Mouse (Mus musculus) liver, embryonic 15.5 days (tissue): Measurements from ENCODE around the gene Ldlrad3. TPM values are rescaled to one million over a fixed set of nuclear protein-coding genes. Genes with fewer than 3 reads are reported as not detected.

Experiments
- ATAC-seq: fragments of 200-750 bp; cut with Nextera tagmentation; 2 replicates; pipeline ENCODE4 v1.8.0; 2017; ENCODE audit warnings: moderate number of reproducible peaks, mild to moderate bottlenecking, moderate library complexity; ENCODE audit not compliant: insufficient read depth
- H3K27ac ChIP-seq: fragments of 300-500 bp; sonication (generic); replicated peaks from 2 replicates; pipeline ENCODE4 v1.5.1; 2015; ENCODE audit warnings: mild to moderate bottlenecking, inconsistent platforms
- H3K27me3 ChIP-seq: fragments of 300-500 bp; sonication (generic); 2 replicates; pipeline ENCODE4 v1.6.1; 2015; ENCODE audit warnings: mild to moderate bottlenecking, inconsistent platforms
- H3K36me3 ChIP-seq: fragments of 300-500 bp; sonication (generic); replicated peaks from 2 replicates; pipeline ENCODE4 v1.6.1; 2015; ENCODE audit warnings: moderate library complexity, mild to moderate bottlenecking, inconsistent platforms
- H3K4me1 ChIP-seq: fragments of 300-500 bp; sonication (generic); replicated peaks from 2 replicates; pipeline ENCODE4 v1.6.1; 2015; ENCODE audit warnings: inconsistent platforms
- H3K4me2 ChIP-seq: fragments of 300-500 bp; sonication (generic); 2 replicates; pipeline ENCODE4 v1.6.1; 2015; ENCODE audit warnings: moderate library complexity, mild to moderate bottlenecking, inconsistent platforms
- H3K4me3 ChIP-seq: fragments of 300-500 bp; sonication (generic); replicated peaks from 2 replicates; pipeline ENCODE4 v1.5.1; 2015; ENCODE audit warnings: mild to moderate bottlenecking, inconsistent platforms
- H3K9ac ChIP-seq: fragments of 300-500 bp; sonication (generic); 2 replicates; pipeline ENCODE4 v1.6.1; 2015; ENCODE audit warnings: moderate library complexity, mild to moderate bottlenecking, inconsistent platforms
- H3K9me3 ChIP-seq: fragments of 300-500 bp; sonication (generic); replicated peaks from 2 replicates; pipeline ENCODE4 v1.6.1; 2016; ENCODE audit warnings: inconsistent platforms
- WGBS: fragments of 180-500 bp; shearing (Covaris S2); methylation state at CpG from one replicate; pipeline ENCODE4 v1.1.7; 2015; ENCODE audit warnings: mixed read lengths; ENCODE audit not compliant: insufficient replicate concordance; 5-methylcytosine and 5-hydroxymethylcytosine counted together
- polyA plus RNA-seq: library from polyadenylated mRNA; unstranded; fragments of >200 nt; fragmentation: Nextera tagmentation; extraction: Ambion mirVana; gene quantifications from 2 replicates; pipeline ENCODE4 v1.2.1, GENCODE M21; 2015

Ldlrad3 gene
- polyA plus RNA-seq, 1 experiment from 2014 or later = 4.8 TPM

GRCm38 (mm10) chr2:102011311-102011975, 174.7 kb downstream of the Ldlrad3 start:
- Histone ChIP-seq H3K4me2 (no peak overlapping the region), H3K4me3 (no peak overlapping the region), H3K4me1 (peaks cover 3% of the 10 kb centered on the region; the same call in 1 of the 2 replicates), H3K9me3 (no peaks in the 10 kb centered on the region), H3K9ac (no peak overlapping the region), H3K36me3 (no peaks in the 10 kb centered on the region), H3K27ac (0 out of 2 replicates have a peak overlapping the region, but pooled peaks have one; percentile 9), H3K27me3 (no peaks in the 10 kb centered on the region)
- ATAC-seq = peak; percentile 59; the same call in 1 of the 2 replicates
- WGBS = 43% methylated on average over 6 of the region's 6 CpGs

GRCm38 (mm10) chr2:102009766-102010265, 176.4 kb downstream of the Ldlrad3 start:
- peaks cover 3% of the 10 kb centered on the region; the same call in 1 of the 2 replicates for H3K4me1 ChIP-seq
- H3K4me2 ChIP-seq = no peak overlapping the region
- H3K36me3 ChIP-seq = no peaks in the 10 kb centered on the region
- no peak for ATAC-seq
- no peaks in the 10 kb centered on the region for H3K9me3 ChIP-seq
- H3K4me3 ChIP-seq = no peak overlapping the region
- no peak overlapping the region for H3K27ac ChIP-seq
- 70% methylated on average over 6 of the region's 6 CpGs for WGBS
- H3K9ac ChIP-seq = no peak overlapping the region
- H3K27me3 ChIP-seq = no peaks in the 10 kb centered on the region

- no peaks in the 10 kb centered on the region for H3K9me3 ChIP-seq
- H3K4me2 ChIP-seq = no peak overlapping the region
- no peaks in the 10 kb centered on the region for H3K36me3 ChIP-seq
- no peaks in the 10 kb centered on the region; the same call in 1 of the 2 replicates for H3K4me1 ChIP-seq
- ATAC-seq = no peak
- H3K9ac ChIP-seq = no peak overlapping the region
- no peak overlapping the region for H3K27ac ChIP-seq
- no peaks in the 10 kb centered on the region for H3K27me3 ChIP-seq
- 34% methylated on average over 4 of the region's 4 CpGs for WGBS
- H3K4me3 ChIP-seq = no peak overlapping the region
These were observed 180.0 kb downstream of the Ldlrad3 start for GRCm38 (mm10) chr2:102006143-102006542.

- H3K4me3 ChIP-seq = no peak overlapping the region
- 29% methylated on average over 8 of the region's 8 CpGs for WGBS
- no peaks in the 10 kb centered on the region; the same call in 1 of the 2 replicates for H3K4me1 ChIP-seq
- no peak overlapping the region for H3K27ac ChIP-seq
- no peak overlapping the region for H3K9ac ChIP-seq
- no peak overlapping the region for H3K4me2 ChIP-seq
- H3K36me3 ChIP-seq = no peaks in the 10 kb centered on the region
- H3K27me3 ChIP-seq = no peaks in the 10 kb centered on the region
- no peaks in the 10 kb centered on the region for H3K9me3 ChIP-seq
- no peak for ATAC-seq
These were observed 180.7 kb downstream of the Ldlrad3 start for GRCm38 (mm10) chr2:102005377-102006007.

GRCm38 (mm10) chr2:102003776-102004264, 182.4 kb downstream of the Ldlrad3 start:
- 62% methylated on average over 7 of the region's 7 CpGs for WGBS
- H3K27ac ChIP-seq = no peak overlapping the region

GRCm38 (mm10) chr2:102002974-102003775, 183.0 kb downstream of the Ldlrad3 start:
- Histone ChIP-seq H3K27ac (no peak overlapping the region), H3K27me3 (no peaks in the 10 kb centered on the region), H3K36me3 (no peaks in the 10 kb centered on the region), H3K9ac (no peak overlapping the region), H3K4me1 (no peaks in the 10 kb centered on the region; the same call in 1 of the 2 replicates), H3K4me3 (no peak overlapping the region), H3K4me2 (no peak overlapping the region), H3K9me3 (no peaks in the 10 kb centered on the region)
- 54% methylated on average over 8 of the region's 8 CpGs for WGBS
- ATAC-seq = no peak

More at GRCm38 (mm10) chr2:102003776-102004264, 182.4 kb downstream of the Ldlrad3 start:
- Histone ChIP-seq H3K9me3 (no peaks in the 10 kb centered on the region), H3K4me2 (no peak overlapping the region), H3K36me3 (no peaks in the 10 kb centered on the region), H3K4me1 (no peaks in the 10 kb centered on the region; the same call in 1 of the 2 replicates), H3K9ac (no peak overlapping the region), H3K4me3 (no peak overlapping the region), H3K27me3 (no peaks in the 10 kb centered on the region)
- no peak for ATAC-seq

GRCm38 (mm10) chr2:102002408-102002973, 183.7 kb downstream of the Ldlrad3 start:
- H3K27me3 ChIP-seq = no peaks in the 10 kb centered on the region
- H3K36me3 ChIP-seq = no peaks in the 10 kb centered on the region
- no peak overlapping the region for H3K27ac ChIP-seq
- H3K9ac ChIP-seq = no peak overlapping the region
- 31% methylated on average over 12 of the region's 12 CpGs for WGBS
- H3K4me1 ChIP-seq = no peaks in the 10 kb centered on the region; the same call in 1 of the 2 replicates
- no peak for ATAC-seq
- H3K4me3 ChIP-seq = no peak overlapping the region
- H3K4me2 ChIP-seq = no peak overlapping the region
- no peaks in the 10 kb centered on the region for H3K9me3 ChIP-seq

GRCm38 (mm10) chr2:102001661-102002060, 184.5 kb downstream of the Ldlrad3 start:
- H3K36me3 ChIP-seq = no peaks in the 10 kb centered on the region
- no peak overlapping the region for H3K4me2 ChIP-seq
- no peaks in the 10 kb centered on the region; the same call in 1 of the 2 replicates for H3K4me1 ChIP-seq
- 4% methylated on average over 1 of the region's 1 CpGs for WGBS
- no peaks in the 10 kb centered on the region for H3K27me3 ChIP-seq
- no peak overlapping the region for H3K9ac ChIP-seq
- no peak overlapping the region for H3K27ac ChIP-seq
- no peak for ATAC-seq
- H3K9me3 ChIP-seq = no peaks in the 10 kb centered on the region
- H3K4me3 ChIP-seq = no peak overlapping the region

GRCm38 (mm10) chr2:101998911-101999572, 187.1 kb downstream of the Ldlrad3 start:
- H3K27ac ChIP-seq = no peak overlapping the region
- no peaks in the 10 kb centered on the region for H3K9me3 ChIP-seq
- no peak overlapping the region for H3K9ac ChIP-seq
- H3K36me3 ChIP-seq = no peaks in the 10 kb centered on the region
- ATAC-seq = no peak
- H3K4me2 ChIP-seq = no peak overlapping the region
- no peak overlapping the region for H3K4me3 ChIP-seq
- WGBS = 66% methylated on average over 11 of the region's 11 CpGs
- no peaks in the 10 kb centered on the region for H3K27me3 ChIP-seq
- H3K4me1 ChIP-seq = no peaks in the 10 kb centered on the region

- no peaks in the 10 kb centered on the region for H3K36me3 ChIP-seq
- no peaks in the 10 kb centered on the region for H3K27me3 ChIP-seq
- ATAC-seq = no peak
- WGBS = 76% methylated on average over 11 of the region's 11 CpGs
- H3K27ac ChIP-seq = no peak overlapping the region
- no peak overlapping the region for H3K9ac ChIP-seq
- H3K4me3 ChIP-seq = no peak overlapping the region
- no peak overlapping the region for H3K4me2 ChIP-seq
- H3K4me1 ChIP-seq = 0 out of 2 replicates have a peak, but pooled peaks cover 3% of the 10 kb centered on the region
- no peaks in the 10 kb centered on the region for H3K9me3 ChIP-seq
These were observed 189.2 kb downstream of the Ldlrad3 start for GRCm38 (mm10) chr2:101997013-101997412.
